Mouse (Mus musculus) cerebral cortex, adult 2 months (tissue): ENCODE measurements around the gene Brd3os.

Experiments used
- WGBS: fragments of 180-500 bp; shearing (Covaris S2); methylation state at CpG from one replicate; pipeline ENCODE4 v1.1.7; 2018; 5-methylcytosine and 5-hydroxymethylcytosine counted together

The Brd3os gene

DNA sequence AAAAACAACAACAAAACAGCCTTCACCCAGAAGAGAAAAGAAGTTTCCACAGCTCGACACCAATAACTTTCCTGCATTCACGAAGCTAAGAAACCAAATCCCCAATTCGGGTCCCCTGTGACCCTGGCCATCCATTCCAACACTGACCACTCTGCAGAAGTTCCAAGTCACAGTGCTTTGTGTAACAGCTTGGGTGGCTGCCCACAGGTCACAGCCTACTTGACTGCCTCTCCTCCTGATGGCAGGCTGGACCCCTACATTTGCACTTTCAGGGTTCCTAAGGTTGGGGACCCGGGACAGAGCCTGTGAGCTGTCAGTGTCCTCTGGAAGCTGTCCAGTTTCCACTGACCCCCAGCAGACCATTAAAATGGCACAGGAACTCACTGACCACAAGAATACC lies 20.8 kb downstream of the Brd3os start:
- WGBS, result 94% methylated on average over 4 of the region's 4 CpGs

DNA sequence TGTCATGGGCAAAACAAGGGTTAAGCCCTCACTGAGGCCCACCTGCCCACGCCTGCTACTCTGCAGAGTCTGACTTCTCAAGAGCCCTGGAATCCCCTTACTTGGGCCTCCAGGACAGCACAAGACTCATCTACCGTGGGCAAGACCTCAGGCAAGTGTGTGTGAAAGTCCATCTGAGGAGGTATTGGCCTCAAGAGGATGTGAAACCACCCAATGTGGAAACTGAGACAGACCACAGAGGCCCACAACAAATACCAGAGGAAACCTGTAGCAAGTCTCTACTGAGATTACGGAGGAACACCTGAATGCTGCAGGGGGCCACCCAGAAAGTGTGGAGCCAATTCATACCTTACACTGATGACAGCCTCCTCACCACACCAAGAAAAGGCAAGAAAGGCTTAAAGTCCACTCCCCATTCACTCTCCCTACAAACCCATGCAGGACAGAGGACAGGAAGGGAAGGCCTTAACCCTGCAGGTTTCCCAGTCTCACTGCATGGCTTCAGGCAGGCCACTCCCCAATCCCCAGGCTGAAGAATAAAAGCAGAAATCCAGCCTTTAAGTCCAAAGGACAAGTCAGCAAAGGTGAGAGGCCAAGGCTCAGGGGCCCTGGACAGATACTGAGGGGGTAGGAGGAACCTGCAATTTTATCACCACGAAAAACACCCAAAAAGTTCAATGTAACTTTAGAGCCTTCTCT lies 27.3 kb downstream of the Brd3os start:
- 80% methylated on average over 4 of the region's 4 CpGs for WGBS

DNA sequence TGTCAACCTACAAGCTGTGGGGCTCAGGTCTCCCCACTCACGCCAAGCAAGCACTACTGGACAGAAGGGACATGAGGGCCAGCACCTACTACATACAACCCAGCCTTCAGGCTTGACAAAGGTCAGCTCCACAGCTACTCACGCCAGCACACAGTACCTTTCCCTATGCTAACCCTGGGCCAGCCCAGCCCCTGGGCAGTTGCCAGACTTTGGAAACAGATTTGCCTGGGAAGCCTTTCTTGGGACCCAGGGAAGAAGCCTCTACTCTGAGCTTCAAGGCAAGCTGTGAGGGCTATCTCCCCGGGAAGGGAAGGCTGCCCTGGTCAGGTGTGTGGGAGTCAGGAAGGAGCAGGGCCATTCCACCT lies 27.8 kb downstream of the Brd3os start:
- 79% methylated on average over 3 of the region's 3 CpGs for WGBS

DNA sequence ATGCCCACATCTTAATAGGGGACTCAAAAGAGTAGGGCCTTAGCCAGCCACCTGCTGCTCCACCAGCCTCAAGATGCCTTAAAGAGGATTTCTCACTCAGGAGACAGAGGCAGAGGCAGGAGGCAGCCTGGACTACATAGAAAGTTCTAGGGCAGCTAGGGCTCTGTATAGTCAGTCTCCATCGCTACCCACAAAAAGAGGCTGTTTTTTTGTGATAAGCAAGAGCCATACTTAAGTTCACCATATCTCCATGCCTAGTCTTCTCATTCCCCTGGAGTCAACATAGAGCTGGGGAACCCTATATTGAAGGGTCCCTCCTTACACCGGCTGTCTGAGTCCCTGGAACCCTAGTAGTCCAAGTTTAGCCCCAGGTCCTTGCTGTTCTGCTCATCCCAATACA lies 28.4 kb downstream of the Brd3os start:
- 91% methylated on average over 2 of the region's 2 CpGs for WGBS

DNA sequence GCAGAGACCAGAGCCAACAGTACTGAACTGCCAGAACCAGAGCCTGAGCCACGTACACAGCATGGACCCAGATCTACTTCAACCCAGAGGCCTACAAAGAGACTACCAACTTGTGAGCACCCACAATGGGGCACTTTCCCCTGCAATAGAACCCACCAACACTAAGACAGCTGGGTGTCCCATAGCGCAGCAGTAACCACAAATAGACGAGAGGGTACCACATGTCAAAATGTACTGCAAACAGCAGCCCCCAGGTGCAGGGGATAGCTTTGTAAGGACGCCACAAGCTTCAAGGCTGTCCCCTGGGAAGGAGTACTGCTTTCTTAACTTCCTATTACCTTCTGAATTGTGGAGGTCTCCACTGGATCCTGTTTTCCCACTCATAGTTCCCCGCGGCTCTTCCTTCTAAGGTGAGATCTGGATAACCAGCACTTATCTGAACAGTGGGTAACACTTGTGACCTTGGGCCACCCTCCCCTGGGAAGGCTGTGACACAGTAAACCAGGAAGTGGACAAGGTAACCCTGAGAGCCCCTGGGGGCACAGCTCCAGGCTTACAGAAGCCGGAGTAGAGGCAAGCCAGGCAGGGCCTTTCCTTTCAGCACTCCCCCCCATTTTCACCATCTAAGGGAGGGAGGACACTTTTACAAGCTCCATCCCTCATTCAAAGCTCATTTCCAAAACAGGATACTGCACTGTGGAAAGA lies 31.1 kb downstream of the Brd3os start:
- WGBS, result 68% methylated on average over 7 of the region's 7 CpGs

DNA sequence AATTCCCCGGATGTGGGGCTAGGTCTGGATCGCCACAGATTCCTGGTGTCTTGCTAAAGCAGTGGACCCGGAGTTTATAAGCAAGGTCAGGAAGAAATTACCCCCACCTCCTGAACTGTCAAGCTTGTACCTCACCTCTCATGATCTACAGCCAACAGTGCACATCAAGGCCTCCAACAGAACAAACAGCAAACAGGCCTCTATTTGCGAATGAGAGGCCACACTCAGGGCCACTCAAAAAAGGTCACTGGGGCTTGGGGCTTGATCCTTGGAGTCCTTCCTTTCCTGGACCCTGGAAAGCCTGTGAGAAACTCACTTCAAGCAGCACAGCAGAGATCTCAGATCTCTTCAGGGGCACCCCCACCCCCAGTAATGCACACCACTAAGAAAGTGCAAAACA lies 31.8 kb downstream of the Brd3os start:
- 29% methylated on average over 4 of the region's 4 CpGs for WGBS

DNA sequence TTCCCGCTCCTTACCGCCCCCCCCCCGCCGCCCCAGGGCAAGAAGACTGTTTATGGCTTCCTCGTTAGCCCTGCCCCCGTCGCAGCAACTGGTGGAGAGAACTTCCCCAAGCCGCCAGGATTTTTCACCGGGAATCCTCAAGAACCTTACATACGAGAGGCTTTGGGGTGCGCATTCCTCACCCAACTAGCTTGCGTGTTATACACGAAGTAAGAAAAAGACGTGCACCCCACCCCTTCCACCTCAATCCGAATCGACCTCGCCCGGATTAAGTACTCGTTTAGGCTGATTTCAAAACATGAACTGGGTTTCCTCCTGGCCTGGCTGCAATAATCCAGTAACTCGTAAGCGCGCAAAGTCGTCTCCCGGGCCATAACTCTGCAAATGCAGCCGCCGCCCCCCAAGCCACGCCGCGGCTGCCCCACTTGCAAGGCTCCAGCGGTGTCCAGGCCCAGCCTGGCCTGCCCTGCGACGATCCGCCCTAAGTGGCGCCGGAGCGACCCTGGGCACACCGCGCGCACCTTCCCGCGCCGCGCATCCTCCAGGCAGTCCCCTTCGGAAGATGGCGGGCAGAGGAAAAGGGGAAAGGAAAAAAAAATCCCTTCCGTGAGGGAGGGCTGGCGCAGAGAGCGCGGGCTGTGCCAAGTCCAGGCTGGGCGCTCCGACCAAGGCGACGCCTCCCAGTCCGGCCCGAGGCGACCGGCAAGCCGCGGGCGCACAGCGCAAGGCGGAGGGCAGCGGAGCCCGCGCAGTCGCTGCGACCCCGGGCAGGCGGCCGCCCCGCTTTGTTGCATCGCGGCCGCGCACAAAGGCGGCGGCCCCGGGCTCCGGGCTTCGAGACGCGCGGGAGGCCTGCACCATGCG lies 32.7 kb downstream of the Brd3os start:
- WGBS, result under 1% methylated on average over 80 of the region's 84 CpGs

DNA sequence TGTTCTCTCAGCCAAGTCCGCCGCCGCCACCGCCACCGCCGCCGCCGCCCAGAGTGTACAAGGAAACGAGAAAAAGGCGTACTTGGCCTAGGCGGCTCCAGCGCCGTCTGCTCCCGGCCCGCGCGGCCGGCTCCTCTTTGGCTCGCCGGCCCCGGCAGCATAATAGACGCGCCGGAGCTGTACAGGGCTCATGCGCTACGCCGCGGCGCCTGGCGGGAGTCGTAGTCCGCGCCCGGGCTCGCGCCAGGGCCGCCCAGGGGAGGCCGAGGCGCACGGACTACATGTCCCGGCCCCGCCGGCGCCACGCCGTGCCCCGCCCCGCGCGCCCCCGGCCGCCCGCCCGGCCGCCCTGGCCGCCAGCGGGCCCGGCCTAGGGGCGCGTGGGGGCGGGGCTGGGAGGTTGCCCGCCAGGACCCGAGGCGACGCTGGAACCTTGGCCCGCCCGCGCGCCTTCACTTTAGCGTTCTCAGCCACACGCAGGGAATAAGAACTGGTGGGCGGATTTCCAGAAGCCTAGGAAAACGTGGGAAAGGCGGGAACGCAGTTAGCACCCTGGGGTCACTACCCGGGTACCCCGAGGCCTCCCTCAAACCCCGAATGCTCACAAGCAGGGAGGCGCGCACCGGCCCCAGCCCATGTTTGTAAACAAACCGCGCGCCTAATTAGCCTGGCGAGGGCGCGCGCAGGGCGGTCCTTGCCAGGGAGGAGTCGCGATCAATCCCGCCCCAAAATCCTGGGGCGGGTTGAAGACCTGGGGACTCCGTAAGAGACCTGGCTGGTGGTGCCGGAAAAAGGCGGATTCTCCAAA lies 33.6 kb downstream of the Brd3os start:
- under 1% methylated on average over 89 of the region's 96 CpGs for WGBS

DNA sequence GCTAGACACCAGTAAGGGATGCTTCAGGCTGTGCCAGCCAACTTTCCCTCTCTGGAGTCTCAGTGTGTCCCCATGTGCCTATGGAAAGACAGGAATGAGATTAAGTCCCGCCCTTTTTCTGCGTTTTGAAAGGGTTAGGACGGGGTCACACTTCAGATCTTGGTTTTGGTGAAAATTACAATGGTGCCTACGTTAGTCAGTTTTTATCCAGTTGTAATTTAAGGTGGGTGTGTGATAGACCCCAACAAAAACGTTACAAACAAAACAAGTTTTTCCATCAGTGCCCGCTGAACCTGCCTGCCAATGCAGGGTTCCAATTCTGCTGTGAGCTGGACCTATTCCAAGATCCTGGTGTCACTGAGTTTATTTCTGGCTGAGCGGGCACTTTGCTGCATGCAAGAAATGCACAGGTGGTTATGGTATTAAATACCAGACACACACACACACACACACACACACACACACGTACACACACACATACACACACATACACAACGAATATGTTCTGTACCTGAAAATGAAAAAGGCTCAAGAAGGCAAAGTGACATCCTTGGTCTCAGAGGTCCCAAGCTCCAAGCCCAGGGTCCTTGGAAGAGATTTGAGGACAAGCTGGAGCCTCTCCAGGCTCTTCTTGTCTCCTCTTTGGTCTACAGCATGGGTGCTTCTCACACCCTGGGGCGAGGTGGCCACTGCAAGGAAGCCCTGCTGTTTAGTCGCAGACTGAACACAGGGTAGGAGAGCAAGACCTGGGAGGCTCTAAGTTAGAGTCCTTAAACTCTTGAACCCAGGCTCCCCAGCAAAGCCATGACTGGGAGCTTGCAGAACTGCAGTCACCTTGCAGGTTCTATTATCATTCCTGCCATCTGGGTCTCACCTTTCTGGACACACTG lies 34.4 kb downstream of the Brd3os start:
- 18% methylated on average over 11 of the region's 11 CpGs for WGBS

DNA sequence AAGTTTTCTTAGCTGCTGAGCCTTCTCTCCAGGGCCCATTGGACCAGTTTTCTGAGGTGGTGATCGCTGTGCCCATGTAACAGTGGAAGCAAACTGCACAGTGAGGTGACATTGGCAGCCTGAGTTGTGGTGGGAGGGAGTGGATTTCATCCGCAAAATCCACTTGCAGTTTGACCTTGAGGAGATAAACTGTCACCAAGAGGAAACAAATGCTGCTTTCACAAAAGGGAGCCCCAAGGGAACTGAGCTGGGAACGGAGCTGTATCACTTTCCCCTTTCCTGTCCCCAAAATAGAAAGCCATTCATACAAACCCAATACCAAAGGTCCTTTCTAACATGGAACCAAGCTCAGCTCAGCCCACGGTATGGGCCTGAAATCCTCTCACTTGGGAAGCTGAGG lies 37.7 kb downstream of the Brd3os start:
- WGBS, result 73% methylated on average over 4 of the region's 4 CpGs

DNA sequence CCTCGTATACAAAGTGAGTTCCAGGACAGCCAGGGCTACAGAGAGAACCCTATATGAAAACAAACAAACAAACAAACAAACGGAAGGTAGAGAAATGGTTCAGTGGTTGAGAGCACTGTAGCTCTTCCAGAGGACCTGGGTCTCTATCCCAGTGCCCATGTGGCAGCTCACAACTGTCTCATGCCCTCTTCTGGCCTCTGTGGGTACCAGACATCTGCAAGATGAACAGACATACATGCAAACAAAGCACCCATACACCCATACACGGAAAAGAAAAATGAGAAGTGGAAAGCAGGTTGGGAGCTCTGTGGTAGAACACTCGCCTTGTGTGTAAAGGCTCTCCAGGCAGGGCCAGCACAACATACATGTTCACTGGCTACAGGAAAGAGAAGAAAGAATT lies 38.2 kb downstream of the Brd3os start:
- 74% methylated on average over 4 of the region's 4 CpGs for WGBS

DNA sequence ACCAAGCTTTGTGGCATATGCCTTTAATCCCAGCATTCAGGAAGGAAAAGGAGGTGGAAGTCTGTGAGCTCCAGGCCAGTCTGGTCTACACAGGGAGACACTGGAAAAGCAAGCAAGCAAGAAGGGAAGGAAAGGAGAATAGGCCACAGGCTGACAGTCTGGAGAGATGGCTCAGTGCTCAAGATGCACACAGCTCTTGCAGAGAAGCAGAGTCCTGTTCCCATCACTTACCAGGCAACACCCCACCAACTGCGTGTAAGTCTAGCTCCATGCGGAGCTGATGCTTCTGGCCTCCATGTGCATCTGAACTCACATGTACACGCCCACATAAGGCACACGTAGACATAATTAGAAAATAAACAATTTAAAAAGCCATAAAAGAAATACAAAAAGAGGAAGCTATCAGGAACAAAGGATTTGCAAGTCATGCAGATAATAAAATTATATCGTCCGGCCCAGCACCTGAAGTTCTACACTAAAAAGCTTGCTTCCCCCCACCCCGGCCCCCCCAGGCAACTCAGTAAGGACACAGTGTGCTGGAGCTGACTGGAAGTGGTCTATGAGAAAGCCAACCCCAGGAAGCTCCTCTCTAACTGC lies 40.2 kb downstream of the Brd3os start:
- WGBS, result 74% methylated on average over 7 of the region's 7 CpGs

DNA sequence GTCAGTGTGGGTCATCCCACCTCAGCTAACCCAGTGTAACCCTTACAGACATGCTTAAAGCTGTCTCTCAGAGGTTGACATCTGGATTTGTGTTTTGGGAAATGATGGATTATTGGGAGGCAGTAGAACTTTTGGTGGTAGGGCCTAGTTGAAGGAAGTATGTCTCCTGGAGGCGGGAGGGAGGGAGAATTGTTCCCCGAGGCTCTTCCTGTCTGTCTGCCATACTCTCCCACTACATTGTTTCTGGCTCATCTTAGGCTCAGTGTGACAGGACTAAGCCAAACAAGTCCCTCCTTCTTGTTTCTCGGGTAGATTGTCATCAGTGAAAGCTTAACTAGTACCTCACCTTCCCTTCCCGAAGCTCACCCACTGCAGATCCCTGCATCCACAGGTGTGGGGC lies 44.6 kb downstream of the Brd3os start:
- WGBS, result 73% methylated on average over 4 of the region's 4 CpGs

DNA sequence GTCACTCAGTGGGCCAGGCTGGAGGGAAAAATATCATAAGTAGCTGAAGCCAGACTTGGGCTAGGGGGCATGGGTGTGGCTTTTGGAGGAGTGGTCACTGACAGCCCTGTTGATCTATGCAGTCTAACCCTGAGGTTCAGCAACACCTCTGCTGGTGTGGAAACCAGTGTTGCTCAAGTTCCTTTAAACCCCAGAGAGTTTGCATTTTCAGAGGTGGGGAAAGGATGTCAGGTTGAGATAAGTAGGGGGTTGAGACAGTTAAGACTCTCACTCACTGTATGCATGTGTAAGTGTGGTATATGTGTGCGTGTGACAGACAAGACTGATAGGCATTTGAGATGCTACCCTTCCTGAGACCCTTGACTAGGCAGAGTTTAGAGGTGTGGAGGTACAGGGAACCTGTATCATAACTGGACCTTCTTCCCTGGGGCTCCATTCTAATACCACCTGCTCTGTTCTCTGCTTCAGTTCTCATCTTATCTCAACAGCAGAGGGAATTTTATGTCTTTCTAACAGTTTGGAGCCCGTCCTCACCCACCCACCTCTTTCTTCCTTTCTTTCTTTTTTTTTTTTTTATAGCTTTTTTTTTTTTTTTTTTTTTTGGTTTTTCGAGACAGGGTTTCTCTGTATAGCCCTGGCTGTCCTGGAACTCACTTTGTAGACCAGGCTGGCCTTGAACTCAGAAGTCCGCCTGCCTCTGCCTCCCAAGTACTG lies 45.4 kb downstream of the Brd3os start:
- WGBS, result 77% methylated on average over 3 of the region's 4 CpGs

DNA sequence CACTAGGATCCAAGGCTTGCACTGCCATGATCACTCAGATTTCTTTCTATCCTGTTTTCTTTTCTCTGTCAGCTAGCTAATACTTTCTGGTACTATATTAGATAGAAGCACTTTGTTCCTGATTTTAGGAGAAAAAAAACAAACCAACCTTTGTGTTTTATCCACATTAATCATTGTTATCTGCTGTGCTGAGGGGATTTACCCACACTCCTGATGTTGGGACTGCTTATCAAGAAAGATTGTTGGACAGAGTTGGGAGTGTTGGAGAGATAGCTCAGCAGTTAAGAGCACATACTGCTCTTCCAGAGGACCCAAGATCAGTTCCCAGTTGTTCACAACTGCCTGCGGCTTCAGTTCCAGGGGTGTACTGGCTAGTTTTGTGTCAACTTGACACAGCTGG lies 46.2 kb downstream of the Brd3os start:
- WGBS, result 95% methylated on average over 1 of the region's 1 CpGs

DNA sequence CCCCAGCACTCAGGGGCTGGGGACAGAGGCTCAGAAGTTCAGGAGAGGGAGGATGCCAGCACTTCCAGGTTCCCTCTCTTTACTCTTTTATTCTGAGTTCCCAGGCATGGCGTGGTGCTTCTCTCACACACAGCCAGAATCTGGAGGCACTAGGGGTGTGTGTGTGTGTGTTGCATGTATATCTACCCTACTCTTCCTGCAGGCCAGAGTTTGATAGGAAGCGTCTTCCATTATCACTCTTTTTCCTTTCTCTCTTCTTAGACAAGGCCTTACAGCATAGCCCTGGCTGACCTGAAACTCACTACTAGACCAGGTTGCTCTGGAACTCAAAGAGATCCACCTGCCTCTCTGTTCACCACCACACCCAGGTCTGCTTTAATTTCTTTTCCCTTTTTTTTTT lies 48.8 kb downstream of the Brd3os start:
- WGBS, result 98% methylated on average over 2 of the region's 2 CpGs
